Mouse (Mus musculus): Measurements from ENCODE around the gene Acsm5.

Acsm5 gene

DNA sequence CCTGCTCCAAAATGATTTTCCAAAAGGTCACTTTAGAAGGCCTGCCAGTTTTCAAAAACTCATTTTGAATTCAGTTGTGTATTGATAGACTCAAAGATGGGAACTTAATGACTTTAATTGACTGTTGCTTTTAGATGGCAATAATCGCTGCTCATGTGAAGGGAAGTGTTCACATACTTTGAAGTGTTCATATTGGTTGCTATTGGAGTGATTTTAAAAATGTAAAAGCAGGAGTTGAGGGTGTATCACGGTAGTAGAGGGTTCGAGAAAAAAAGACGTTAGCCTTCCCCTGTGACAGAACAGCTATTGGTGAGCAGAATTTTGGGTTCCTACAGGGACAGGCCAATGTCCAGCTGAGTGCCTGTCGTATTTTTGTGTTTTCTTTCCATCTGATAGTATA is at the start of gene Acsm5:
Gene Acsm5 (plus strand): TSS at position 301 of the 400 bp plus-strand sequence.
- in situ Hi-C loops (cut with MboI, MseI), result loop anchor here (5.0 to 10.0 kb wide), 2 partner anchors 734 to 747 kb away; no protein-coding TSS in a partner anchor

DNA sequence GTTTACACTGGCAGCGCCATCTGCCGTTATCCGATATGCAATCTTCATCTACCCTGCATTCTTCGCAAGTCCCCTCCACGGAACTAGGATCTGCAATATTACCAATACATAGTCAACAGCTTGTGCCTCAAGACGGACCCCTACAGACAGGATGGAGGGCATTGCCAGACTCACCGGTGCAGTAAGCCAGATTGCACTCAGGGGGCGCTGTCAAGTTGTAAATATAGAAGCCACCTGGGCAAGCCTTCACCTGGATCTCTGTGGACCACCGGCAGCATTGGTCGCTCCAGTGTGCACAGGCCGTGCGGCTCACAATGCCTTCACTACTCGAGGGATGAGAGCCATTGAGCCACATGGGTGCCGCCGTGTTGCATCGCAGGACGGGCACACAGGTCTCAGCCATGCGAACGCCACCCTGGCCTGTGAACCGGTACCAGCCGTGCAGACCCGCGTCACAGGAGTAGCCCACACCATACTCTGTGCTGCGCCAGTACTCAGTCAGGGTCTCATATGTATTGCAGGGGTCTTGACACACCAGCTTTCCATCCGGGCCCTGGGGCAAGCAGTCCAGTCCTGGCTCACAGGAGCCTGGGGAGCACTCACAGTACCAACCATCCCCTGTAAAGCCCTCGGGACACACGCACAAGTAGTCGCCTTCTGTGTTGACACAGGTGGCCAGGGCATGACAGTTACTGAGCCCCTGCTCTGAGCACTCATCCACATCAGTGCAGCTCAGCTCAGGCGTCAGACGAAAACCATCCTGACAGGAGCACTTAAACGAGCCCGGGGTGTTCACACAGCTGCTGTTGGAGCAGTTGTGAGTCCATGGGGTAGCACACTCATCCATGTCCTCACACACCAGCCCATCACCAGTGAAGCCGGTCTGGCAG is 42.5 kb upstream of the Acsm5 start:
- in situ Hi-C loops (cut with MboI, MseI), result no loop called here

DNA sequence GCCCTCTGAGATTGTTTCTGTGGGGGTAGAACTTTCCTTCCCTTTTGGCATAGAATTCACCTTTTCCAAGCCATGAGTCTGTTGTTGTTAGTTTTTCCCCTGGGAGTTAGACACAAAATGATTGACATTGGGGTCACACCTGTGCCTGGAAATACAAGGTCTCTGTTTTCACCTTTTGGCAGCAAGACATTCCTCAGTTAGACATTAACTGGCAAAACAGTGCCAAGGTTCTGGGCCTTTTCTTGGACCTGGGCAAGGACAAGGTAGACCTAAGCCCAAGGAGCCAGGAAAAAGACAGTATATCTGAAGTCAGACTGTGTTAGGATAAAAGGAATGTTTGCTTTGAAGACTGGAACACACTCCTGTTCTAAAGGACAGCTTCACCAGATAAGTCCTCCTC is 40.0 kb upstream of the Acsm5 start, which contains the start of gene Umod:
Gene Umod (minus strand): TSS at position 27 of the 400 bp plus-strand sequence.
- in situ Hi-C loops (cut with MboI, MseI), result no loop called here

DNA sequence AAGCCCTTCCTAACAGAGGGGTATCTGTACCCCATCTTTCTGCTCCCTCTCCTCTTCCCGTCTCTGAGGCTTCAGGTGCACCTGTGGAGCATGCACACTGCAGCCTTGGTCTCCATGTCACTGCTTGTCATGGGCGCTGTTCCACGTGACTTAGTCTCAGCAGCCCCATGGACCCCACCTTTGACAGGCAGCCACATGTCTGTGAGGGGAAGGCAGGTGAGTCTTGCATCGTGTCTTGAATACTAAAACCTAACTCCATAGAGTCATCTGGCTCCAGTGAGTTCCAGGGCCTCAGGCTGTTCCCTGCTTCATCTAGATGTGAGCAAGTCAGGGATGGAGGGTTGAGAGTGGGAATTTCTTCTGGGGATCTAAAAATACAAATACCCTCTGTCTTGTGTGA is 35.1 kb upstream of the Acsm5 start:
- in situ Hi-C loops (cut with MboI, MseI), result loop anchor here (5.0 kb wide), 1 partner anchor 48 kb away; no protein-coding TSS in a partner anchor

DNA sequence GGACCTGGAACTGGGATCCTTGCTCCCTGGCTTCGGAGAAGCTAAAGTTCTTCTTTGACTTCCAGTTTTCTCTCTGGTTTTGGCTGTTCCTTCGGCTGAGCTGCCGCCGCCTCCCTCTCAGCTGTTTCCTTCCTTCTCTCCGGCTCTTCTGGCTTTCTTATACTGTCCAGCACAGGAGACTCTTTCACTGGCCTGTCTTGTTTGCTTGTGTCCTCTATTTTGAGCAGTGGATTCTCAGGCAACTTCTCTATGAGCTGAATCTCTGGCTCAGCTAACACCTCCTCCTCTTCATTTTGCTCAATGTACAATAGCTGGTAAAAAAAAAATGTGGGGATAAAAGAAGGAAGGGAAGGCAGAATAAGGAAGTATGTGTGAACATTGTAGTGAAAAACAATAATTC is 32.6 kb upstream of the Acsm5 start:
- in situ Hi-C loops (cut with MboI, MseI), result no loop called here

DNA sequence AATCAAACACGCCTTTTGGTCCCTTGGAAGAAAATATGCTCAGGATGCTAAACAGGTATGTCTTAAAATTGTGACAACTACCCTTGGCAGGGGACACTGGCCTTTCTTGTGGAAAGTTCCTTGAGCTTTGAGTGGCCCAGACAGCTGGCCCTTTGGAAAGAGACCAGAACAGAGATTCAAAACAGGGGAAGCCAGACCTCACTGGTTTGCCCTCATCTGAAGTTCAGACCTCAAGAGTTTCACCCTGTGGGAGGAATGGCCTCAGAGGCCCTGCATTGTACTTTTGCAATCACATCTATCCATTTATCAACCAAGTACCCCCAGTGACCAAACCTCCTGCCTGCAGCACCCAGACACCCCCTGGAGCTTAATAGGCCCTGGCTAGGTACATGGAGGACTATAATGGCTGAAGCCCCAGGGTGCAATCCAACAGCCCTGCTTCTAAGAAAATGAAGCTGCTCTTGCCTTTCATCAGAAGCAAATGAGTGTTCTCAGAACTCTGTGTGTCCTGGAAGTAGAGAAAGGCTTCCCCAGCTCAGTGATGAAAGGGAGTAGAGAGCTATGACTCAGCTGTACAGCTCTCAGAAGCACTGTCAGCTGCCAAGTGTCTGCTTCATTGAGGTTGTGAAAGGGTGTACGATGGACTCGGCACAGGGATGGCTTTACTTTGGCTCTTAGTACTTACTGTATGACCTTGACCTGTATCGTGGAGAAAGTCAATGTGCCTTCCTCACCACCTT is 29.1 kb upstream of the Acsm5 start:
- in situ Hi-C loops (cut with MboI, MseI), result no loop called here

DNA sequence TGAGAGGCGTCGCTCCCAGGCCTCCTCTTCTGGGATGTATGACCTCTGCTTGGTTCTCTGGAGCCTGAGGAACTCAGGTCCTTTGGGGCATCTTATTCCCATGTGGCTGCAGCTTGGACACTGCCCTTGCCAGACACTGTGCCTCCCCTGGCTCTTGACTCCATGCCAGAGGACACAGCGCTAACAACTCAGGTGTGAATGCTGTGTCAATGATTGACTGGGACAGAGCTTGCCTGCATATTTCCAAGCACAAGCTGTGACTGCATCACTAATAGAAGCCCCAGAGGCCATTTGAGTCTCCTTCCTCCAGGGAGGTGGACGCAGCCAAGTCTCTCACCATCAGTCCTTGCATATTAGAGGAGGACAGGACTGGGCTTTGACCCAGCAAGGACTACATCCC is 8.1 kb upstream of the Acsm5 start:
- in situ Hi-C loops (cut with MboI, MseI), result loop anchor here (5.0 to 10.0 kb wide), 3 partner anchors 489 to 726 kb away; no protein-coding TSS in a partner anchor

DNA sequence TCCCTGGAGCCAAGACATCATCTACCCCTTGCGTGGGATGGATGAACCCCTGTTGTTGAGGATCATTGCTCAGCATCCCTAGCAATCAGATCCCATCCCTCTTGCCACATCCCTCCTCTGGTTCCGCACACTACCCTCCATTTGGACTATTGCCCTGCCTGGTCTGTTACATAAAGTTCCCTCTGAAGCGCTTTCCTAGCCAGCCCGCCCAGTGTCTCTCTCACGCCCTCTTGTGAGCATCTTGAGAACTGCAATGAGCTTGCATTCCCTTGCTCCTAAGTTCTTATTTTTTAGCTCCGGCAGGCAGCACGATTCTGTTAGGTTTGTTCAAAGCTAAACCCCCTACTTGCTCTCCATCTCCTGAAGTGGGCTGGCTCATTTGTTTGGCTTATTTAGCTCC is 6.2 kb upstream of the Acsm5 start:
- in situ Hi-C loops (cut with MboI, MseI), result loop anchor here (5.0 to 10.0 kb wide), 3 partner anchors 491 to 728 kb away; no protein-coding TSS in a partner anchor

DNA sequence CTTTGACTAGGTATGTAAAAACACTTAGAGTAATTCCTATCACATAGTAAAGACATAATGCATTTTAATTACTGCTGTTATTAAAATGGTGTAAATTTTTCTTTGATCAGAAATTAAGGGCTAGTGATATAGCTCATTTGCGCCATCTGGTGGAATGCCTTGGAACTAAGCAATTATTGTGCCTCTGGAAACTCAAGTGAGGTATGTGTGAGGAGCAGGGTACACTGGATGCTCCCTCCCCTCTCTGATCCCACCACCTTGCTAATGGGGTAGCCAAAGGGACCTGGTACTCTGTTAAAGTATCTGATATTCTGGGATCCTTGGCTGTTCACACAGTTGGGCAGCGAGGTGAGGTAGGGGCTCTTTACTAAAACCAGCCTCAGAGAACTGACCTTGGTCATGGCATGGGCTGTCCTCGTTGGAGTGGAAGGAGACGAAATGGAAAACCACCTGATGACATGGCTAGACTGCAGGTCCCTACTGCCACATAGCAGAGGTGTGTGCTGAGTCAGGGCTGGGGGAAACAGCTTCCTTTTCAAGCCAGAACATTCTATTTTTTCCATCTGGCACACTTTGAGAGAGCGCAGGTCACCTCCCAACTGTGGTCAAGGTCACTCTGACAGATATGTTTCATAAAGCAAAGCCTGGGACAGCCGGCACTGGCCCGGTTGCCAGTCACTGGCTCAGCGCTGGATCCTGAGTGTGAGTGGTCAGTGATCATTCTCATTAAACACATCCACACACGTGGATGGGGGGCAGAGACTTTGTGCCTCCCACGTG is 3.6 kb upstream of the Acsm5 start:
- in situ Hi-C loops (cut with MboI, MseI), result loop anchor here (5.0 to 10.0 kb wide), 2 partner anchors 731 to 743 kb away; no protein-coding TSS in a partner anchor

DNA sequence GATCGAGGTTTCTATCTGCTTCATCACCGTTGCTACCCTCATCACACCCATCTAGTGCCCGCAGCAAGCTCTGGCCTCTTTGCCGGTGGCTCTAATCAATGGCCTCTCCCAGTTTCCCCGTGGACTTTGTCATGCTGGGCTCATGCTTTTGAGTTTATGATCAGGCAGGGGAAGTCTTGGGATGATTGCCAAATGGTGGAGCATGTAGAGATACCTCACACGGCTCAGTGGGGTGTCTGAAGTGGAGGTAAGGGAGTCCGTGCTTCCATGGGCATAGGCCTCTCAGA is 3.0 kb upstream of the Acsm5 start:
- in situ Hi-C loops (cut with MboI, MseI), result loop anchor here (5.0 to 10.0 kb wide), 2 partner anchors 731 to 744 kb away; no protein-coding TSS in a partner anchor

DNA sequence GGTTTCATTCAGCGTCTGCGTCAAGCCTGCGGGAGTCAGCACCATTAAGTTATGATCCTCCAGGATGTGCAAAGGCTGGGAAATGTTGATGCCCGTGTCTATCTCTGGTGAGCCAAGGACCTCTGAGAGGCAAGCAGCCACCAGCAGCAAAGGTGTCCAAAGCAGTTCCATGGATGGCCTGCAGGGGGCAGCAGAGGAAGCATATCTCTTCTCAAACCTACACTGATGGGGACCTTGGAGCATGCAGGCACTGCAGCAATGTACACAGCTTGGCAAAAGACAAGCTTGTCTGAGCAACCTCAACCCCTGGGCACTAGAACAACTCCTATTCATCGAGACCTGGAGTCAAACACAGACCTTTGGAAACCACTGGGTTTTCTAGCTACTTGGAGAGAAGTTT is 391 bp downstream of the Acsm5 start:
- in situ Hi-C loops (cut with MboI, MseI), result loop anchor here (5.0 to 10.0 kb wide), 2 partner anchors 735 to 747 kb away; no protein-coding TSS in a partner anchor

DNA sequence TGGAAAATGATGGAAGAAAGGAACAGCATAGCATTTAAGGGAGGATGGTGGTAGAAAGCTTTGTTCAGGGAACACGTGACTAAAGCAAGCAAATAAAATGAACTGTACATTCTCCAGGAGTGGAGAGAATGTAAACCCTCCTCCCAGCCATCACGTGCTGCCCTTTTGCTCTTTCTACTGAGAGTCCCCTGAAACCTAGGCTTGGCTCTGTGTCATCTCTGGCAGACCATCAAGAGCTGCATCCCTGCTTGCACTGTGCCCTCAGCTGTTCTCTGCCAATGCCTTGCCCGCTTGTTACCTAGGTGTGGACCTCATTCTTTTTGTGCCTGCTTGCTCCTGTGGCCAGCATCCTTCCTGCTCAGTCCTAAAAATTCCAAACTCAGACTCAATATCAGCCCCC is 2.6 kb downstream of the Acsm5 start:
- in situ Hi-C loops (cut with MboI, MseI), result no loop called here

DNA sequence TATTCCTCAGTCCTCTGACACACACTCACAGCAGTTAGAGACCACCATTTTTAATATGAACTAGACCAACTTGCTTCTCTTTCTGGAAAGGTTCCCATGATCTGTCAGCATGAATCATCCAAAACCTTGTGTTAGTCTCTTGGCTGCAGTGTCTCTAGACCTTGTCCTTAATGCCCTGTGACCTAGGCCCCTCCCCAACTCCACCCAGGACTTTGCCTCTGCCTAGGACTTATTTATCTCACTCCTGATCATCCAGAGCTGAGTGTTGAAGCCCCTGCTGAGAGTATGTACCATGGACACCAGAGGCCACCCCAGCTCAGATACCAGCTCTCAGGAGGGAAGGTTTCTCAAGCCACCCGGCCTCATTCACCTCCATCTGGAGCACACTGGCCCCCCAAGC is 3.1 kb downstream of the Acsm5 start:
- in situ Hi-C loops (cut with MboI, MseI), result no loop called here

DNA sequence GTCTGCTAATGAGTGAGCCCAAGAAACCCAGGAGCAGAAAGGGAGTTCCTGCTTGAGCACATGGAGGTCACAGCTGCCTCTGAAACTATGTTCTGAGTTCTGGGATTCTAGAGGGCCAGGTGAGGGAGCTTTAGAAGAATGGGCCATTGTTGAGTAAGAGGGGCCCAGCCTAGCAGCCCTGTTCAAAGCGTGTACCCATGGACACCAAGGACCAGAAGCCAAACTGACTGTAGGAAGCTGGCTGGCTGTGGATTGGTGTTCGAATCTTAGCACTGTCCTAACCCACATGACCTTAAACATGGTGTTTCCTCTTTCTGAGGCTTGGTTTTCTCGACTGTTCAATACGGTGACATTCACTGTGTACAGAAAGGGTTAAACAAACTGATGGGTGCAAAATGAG is 4.1 kb downstream of the Acsm5 start, which contains the start of gene Pdilt:
Gene Pdilt (minus strand): TSS at position 101 of the 400 bp plus-strand sequence.
- in situ Hi-C loops (cut with MboI, MseI), result no loop called here

DNA sequence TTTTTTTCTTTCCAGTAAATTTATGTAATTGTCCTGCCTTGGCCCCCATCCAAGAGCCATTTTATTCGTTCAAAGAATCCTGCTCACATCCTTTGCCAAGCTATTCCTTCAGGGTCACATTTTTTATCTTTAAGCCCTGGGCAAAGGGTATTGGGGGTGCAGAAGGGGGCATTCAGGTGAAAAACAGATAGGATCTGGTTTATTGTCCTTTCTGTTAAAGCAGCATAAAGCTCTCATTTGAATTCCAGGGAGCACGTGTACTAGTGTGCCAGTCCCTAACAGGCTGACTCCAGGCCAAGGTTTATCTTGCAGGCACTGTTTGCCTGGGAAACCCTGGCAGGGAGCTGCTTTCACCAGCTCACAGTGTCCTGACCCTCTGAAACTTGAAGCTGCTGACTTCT is 6.6 kb downstream of the Acsm5 start:
- in situ Hi-C loops (cut with MboI, MseI), result no loop called here

DNA sequence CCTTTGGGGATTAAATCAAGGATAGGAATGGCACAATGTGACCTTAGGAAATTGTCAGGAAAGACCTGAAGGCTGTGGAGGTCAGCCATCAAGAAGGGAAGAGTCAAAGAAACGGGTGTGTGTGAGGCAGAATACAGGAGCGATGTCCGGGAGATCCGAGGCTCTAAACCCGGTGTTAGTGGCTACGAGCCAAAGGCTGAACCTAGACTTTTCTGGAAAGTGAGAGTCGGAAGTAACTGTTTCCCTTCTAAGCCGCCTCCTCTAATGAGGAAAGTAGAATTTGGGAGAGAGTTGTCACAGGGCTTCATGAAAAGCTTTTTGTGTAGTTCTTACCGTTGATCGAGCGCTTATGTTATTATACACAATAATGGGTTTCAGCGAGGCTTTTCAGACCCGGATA is 7.2 kb downstream of the Acsm5 start:
- in situ Hi-C loops (cut with MboI, MseI), result no loop called here

DNA sequence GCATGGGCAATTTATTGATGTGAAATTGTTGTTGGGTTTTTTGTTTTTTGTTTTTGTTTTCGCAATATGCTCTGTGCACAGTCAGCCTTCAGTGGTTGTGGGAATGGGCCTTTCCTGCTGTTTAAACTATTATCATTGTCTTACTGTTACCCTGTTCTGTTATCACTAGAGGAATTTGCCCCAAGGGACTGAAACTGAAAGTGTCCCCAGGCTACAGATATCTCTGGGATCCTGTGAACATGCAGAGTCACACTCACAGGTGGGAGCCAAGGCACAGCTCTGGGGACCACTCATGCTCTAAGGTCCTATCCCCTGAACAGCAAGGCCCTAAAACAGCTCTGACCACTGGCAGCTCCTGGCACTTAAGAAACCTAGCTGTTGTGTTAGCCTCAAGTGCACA is 7.9 kb downstream of the Acsm5 start:
- in situ Hi-C loops (cut with MboI, MseI), result no loop called here

DNA sequence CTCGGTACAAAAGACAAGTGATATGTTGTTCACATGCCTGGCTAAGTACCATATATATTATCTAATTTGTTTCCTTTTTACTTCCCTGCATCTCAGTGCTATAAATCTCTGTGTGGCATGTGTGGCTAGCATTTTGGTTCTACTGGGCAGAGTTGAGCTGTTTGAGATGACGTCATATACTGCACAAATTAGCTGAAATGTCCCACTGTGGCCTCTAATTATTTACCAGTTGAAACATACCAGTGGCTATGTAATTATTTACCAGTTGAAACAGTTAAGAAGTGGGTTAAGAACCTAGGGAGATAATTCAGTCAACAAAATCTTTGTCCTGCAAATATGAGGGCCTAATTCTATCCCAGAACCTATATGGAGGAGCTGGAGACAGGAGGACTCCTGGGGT is 8.3 kb downstream of the Acsm5 start:
- in situ Hi-C loops (cut with MboI, MseI), result no loop called here

DNA sequence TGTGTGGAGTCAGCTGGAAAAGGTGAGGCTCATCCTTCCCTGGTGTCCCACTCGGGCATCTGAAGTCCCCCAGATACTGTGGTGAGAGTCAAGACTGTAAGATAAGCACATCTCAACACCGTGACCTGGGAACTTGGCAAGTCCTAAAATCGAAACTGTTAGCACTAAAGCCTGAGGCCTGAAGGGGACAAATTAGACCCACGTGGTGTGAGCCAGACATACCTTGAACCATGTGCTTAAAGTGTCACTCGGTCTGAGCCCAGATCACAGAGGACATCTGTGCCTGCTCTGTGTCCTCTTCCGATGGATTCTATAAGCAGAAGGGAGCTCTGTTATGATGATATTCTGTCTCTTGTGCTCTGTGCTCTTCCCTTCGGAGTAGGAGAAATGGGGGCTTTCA is 9.4 kb downstream of the Acsm5 start:
- in situ Hi-C loops (cut with MboI, MseI), result no loop called here

DNA sequence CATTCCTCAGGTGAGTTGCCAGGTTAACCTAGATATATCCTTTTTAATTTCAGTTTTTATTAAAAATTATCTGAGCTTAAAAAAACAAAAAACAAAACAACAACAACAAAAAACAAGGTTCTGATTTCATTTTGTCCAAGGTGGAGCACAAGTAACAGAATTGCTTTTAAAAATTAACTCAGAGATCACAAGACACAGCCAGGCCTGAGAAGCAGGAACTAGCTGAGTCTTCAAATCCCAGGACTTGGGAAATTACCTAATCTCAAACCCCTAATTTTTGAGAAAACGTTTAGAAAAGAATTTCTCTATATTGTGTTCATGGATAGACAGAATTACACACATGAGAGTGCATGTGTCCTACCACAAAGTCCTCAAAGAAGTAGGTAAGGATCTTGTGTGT is 13.7 kb downstream of the Acsm5 start:
- in situ Hi-C loops (cut with MboI, MseI), result loop anchor here (5.0 kb wide), 1 partner anchor 51 kb away; no protein-coding TSS in a partner anchor

DNA sequence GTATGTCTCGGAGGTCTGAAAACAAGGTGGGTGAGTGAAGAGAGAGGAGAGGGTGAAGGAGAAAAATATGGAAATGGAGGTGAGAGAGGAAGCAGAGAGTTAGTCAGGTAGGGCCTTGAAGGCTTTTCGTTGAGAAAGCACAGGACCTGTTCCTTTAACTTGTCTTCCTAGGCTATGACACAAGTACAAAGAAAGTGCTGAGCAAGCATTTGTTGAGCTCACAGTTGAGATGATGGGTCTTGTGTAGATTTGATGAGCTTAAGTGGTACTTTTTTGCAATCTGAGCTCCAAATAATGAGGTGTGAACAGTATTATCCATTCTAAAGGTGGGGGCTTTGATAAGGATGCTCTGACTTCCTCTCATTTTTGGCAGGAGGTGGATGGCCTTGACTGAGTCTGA is 15.1 kb downstream of the Acsm5 start:
- in situ Hi-C loops (cut with MboI, MseI), result loop anchor here (5.0 kb wide), 1 partner anchor 52 kb away; no protein-coding TSS in a partner anchor
